Mouse (Mus musculus): Measurements from ENCODE around the gene Lgi4.

Lgi4 gene

DNA sequence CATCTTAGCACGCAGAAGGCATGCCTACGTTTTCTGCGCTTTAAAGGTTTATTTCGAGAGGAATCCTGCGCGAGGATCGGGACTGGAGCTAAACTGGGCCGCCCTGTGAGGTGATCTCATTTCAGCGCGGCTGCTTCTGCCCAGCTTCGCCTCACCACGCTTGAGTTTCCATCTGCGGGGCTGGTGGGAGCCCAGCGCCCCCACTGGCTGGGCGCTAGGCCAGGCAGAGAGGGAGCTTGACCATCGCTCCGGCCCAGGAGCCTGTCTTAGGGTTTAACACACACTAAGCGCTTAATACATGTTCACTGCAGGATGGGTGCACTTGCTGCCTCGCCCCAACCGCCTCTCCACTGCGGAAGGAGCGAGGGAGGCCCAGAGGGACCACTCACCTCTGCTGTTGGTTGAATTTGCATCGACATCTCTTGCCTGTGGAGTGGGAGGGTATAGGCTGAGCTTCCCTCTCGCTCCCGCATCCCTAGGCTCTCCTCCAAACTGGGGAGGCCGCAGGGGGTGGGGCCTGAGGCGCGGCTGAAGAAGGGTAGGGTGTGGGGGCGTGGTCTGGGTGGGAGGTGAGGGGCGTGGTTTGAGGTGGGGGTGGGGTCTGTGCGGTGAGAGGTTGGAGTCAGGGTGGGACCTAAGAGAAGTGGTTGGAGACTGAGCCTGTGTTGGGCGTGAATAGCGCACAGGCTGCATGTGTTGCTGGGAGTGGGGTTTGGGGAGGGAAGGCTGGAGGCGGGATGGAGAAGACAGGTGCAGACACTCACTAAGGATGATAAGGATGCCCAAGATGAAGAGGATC, 6.3 kb upstream of the Lgi4 start:
- peak; percentile 97 for DNase-seq

DNA sequence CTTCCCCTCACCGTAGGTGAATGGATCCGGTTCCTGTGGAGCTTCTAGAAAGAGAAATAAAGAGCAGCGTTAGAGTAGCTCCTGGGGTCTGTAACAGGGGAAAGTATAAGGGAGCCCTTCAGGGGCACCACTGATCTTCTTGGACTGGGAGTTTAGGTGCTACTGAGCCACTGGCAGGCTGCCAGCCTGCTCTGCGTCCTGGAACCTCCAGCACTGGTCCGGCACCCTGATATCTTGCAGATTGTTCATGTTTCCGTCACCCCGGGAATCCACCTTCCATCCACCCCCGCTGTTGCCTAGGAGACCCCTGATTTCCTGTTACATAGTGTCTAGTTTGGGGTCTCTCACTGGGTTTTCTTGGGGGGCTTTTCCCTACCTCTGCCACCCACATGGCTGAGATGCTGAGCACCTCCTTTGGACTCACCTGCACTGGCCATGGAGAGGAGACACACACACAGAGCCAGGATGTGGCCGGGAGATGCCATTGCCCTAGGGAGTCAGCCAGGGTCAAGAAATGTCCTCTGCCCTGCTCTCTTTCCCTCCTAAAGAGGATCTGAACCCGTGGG, 5.2 kb upstream of the Lgi4 start:
- peak; percentile 95 for DNase-seq

DNA sequence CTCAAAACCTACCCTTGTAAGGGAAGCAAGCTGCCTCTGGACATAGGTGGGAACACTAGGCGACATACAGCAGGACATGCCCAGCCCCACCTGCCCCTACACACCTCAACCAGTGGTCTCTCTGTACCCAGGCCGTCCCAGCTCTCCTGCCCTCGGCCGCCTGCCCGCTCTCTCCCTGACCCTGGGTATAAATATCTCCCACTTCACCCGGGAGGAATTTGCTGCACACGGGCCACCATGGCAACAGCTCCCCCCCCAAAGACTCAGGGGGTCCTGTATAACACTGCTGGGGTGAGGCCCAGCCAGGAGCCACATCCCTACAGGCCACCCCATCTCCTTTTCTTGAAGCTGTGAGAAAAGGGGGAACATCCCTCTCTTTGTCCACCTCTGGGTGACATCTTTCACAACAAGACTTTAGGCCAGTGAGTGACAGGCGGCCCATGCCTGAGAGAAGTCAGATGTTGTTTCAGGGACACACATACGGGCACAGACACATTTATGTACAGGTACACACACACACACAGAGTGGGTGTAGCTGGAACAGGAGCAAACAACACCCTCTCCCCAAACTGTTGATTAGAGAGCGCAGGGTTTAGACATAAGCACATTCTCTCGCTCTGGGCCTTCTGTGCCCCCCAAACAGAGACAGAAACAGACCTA, 4.4 kb upstream of the Lgi4 start:
- peak; percentile 98 for DNase-seq

DNA sequence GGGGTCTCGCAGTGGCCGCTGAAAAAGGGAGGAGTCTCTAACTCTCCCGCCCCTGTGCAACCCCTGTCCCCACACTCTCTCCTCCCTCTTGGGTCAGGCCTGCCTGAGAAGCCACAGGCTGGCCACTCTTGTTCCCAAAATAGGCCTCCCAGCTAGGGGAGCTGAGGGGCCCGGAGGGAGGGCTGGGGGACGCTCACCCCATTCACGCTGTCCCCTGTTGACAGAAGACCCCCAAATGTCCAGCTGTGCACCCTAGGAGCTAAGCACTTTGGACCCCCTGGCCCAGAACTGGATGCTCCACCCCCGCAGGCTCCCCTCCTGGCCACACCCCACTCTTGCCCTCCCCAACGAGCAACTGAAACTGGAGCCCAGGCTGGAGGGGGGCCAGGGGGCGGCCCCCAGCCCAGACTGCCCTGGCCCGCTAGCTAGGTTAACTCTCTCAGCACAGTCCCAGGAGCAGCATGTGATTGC, 3.8 kb upstream of the Lgi4 start:
- DNase-seq: peak; percentile 99

DNA sequence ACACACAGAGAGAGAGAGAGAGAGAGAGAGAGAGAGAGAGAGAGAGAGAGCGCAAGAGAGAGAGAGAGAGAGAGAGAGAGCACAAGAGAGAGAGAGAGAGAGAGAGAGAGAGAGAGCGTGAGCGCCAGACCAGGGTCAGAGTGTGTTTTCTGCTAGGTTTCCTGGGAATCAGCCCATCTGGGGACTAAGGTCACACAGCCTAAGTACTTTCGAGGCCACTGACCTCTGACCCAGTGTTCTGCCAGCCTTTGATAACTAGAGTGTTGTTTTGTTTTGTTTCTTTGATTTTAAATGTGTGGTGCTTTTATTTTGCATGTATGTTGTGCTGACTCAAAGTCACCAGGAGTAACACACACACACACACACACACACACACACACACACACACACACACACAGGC, 3.3 kb upstream of the Lgi4 start:
- DNase-seq: peak; percentile 91

DNA sequence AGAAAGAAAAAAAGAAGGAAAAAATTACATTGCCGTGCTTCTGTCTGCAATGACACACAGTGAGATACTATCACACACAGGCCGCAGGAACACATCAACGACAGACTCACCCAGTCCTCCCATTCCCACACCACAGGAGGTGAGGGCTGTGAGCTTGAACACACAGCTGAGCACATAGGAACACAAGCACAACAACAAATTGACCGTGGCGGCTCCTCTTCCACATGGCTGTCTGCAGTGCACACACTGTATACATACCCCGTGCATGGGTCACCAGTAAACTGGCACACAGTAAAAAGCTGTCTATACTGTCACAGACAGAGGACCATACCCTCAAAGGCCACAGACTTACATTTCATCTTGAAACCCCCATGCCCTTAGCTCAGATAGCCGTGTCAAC, 2.7 kb upstream of the Lgi4 start:
- DNase-seq: peak; percentile 93

DNA sequence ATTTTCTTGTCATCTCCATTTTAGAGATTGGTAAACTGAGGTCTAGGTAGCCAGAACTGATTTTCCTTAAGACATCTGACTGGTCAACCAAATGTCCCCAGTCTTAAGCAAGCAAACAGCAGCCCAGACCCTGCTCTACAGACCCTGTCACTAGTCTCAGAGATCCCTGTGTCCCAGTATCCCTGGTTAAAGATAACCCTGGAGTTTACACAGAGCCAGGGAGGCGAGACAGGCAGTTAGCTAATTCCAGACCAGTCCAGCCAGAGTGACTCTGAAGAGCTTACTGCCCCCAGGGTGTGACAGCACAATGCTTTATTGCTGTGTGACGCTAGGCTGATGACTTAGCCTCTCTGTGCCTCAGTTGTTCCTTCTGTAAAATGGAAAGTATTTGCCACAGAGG, 2.1 kb upstream of the Lgi4 start, which contains the start of gene Fxyd1:
Gene Fxyd1, minus strand, starts transcription at position 129 of the 400 bp plus-strand sequence.
- no peak for DNase-seq

DNA sequence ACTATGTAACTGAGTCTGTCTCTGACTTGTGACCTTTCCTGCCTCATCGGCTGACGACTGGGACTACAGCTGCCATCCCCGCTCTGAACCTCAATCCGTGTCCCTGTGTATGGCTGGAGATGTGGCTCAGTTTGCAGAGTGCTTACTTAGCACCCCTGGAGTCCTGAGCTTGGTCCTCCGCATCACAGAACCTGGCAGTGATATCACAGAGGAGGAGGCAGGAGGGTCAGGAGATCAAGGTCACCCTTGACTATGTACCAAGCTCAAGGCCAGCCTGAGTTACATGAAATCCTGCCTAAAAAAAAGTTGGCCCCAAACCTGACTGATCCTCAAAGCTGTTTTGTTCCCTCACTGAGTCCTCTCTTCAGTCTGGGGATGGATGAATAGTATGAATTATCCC, 1.4 kb upstream of the Lgi4 start:
- no peak for DNase-seq

DNA sequence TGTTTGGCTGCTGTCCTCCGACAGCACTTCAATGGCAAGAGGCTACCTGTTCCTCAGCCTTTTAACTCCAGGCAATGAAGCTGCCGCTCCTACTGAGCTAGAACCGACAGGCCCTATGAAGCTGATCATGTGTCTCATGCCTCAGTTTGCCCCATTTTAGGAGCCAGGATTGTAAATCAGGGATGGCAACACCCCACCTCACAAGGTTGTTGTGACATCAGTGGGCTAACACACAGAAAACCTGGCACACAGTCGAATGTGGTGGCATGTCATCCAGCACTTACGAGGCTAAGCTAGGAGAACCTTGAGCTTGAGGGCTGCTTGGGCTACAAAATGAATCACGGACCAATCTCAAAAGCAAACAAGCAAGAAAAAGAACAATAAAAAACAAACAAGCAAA, 931 bp upstream of the Lgi4 start:
- DNase-seq: no peak

DNA sequence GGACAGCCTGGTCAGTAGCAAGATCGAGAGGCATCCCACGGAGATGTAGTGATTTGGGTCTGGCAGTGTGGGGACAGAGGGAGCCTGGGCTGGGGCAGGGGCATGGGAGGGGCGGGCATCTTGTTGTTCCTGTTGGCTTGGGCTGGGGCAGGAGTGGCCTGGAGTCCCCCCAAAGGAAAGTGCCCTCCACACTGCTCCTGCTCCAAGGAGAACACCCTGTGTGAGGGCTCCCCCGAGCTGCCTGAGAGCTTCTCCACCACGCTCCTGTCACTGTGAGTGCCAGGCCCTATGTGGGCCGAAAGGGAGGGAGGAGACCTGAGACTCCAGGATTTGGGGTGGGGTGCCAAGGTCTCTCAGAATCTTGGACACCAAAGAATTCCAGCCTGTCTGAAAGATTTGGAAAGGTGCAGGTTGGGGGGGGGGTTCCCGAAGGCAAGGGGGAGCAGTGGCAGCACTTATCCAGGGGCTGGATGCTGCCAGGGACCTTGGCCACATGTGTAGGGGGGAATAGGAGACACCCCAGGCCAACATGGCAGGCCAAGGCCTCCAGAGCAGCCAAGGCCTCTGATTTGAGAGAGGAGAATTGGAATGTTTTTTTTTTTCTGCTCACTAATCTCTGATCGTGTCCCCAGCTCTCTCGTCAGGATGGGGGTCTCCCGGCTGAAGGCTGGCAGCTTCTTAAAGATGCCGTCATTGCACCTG, 928 bp downstream of the Lgi4 start:
- peak; percentile 94 for DNase-seq

DNA sequence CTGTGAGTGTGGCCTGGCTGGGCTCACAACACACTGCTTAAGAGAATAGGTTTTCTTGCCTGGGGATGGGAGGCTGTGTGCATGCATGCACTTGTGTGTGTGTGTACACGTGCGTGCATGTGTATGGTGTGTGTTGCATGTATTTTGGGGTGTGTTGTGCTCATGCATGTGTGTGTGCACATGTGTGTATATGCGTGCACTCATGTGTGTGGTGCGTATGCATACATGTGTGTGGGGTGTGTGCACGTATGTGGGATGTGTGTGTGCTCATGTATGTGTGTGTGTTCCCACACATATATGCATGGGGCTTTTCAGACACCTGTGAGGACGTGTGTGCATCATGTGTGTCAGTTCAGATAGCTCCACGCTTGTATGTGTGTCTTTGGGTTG, 1.5 kb downstream of the Lgi4 start:
- peak; percentile 91 for DNase-seq

DNA sequence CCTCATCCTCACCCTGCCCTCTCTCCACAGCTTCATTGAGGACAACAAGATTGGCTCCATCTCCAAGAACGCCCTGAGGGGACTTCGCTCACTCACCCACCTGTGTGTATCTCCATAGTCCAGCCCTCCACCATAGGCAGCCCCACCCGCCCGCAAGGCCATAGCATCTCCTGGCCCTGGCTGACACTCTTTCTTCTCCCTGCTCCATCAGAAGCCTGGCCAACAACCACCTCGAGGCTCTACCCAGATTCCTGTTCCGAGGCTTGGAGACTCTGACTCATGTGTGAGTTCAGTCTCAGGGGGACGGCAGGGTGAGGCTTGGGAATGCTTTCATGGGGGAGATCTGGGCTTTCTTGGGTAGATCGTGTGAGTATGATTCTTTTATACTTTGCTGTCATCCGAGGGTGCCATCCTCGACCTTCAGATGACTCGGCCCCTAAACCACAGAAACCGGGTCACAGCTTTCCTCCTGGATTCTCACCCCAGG, 4.0 kb downstream of the Lgi4 start:
- peak; percentile 90 for DNase-seq

DNA sequence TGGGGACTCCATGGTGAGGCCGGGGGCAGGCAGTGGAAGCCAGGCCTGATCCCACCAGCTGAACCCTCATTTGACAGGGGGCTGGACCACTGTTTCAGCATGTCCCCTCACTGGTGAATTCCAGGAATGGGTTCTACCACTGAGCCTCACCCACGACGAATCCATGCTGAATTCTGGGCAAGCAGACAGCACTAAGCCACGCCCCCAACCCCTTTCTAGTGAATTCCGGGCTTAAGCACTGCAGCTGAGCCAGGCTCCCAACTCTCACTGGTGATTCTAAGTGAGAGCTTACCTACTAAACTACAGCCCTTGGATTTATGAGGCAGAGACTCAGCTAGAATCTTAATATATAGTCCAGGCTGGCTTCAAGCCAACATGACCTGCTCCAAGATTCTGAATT, 8.7 kb downstream of the Lgi4 start:
- DNase-seq: no peak

DNA sequence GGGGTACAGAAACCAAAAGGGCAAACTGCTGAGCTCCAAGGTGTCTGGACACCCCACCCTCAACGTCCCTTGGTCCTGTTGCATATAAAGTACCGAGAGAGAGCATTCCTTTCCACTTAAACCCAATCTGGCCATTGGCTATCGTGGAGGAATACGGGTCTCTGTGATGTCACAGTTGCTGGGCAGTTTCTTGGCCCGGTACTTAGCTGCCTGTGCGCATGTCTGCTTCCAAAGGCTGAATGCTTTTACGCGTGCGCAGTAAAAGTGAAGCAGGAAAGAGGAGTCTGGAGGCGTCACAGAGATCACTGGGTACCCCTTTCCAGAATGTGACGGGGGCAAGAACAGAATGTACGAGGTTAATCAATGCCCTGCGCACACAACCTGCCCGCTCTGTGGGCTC, 10.3 kb downstream of the Lgi4 start:
- no peak for DNase-seq

DNA sequence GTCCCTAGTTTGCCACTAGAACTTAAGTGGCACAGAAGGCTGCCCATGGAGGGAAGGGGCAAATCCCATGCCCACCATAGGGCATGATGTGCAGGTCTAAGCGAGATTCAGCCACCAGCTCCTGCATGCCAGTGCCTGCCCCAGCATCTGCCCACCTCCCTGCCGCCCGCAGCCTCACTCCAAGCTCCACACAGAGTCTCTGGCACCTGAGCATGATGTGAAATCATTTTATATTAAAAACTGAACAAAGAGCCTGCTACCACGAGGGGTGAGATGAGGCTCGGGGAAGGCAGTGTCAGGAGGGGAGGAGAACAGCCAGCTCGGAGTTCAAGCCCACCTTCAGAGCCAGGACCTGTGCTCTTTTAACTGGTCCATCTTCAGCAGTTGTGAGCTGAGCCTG, 11.2 kb downstream of the Lgi4 start:
- DNase-seq: no peak

DNA sequence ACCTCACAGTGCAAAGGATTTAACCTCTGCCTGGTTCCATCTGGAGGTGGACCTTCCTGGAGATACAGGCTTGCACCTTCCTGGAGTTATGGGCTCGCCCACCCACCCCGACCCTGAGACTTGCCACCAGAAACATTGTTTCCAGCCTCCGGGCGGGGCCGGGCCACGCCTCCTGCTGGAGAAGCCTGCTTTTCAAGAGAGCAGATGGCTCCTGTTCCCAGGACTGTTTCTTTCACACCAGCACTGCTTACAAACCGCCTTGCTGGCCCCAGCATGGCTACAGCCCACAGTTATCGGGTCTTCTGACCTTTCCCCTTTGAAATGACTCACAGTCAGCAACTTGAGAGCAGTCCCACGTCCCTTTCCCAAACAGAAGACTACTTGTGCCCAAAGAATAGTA, 13.2 kb downstream of the Lgi4 start:
- DNase-seq: no peak

DNA sequence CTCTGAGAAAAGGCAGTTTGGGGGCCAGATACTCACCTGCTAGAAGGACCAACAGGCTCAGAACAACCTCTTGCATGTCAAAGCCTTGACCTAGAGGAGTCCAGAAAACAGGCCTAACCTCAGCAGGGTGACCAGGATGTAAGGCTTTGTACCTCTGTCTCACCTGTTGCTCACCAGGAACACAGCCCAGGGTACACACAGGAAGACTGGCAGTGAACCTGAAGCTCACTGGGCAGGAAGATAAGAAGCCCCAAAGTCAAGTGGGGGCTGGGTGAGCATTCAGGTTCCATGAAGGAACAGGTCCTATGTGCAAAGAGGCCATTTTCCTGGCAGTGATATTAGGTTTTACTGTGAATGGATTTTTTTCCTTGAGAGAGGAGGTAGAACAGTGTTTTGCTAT, 14.4 kb downstream of the Lgi4 start:
- DNase-seq: no peak

DNA sequence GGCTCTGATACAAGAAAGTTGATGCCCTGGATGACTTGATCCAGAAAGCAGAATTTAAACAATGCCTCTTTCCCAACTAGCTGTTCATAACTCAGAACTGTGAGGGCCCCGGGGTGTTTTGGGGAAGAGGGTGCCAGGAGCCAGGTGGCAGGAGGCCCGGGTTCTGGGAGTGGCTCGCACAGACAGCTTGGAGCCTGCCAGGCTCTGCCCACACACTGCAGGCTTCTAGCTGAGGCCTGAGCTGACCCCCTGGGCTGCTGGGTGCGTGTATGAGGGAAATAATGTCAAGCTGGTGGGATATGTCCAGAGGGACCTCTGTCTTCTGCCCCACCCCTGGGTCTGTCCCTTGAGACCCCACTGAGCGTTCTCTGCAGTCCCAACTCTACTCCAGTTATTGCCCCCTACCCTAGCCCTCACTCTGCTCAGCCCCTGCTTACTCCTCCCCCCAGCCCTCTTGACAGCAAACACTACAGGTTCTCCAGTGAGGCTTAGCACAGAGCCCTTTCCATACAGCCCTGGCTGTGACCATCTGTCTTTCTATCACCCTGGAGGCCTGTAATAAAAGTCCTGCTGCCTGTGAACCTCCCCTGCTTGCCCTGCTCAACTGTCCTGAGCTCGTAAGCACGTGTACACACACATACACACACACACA, 15.0 kb downstream of the Lgi4 start:
- peak; percentile 95 for DNase-seq

DNA sequence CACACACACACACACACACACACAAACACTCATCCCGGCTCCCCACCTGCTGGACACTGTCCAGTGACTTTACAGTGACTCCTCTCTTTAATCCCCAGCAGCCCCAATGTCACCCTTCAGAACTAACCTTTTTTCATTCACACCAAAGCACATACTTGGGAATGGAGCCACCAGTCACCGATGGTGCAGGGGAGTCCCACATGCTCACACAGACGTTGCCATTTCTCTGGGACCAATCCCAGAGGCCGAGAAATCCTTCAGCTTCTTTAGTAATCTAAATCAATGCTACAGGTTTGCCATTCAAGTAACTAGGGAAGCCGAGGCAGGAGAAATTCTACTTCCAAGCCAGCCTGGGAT, 15.5 kb downstream of the Lgi4 start:
- DNase-seq: no peak

DNA sequence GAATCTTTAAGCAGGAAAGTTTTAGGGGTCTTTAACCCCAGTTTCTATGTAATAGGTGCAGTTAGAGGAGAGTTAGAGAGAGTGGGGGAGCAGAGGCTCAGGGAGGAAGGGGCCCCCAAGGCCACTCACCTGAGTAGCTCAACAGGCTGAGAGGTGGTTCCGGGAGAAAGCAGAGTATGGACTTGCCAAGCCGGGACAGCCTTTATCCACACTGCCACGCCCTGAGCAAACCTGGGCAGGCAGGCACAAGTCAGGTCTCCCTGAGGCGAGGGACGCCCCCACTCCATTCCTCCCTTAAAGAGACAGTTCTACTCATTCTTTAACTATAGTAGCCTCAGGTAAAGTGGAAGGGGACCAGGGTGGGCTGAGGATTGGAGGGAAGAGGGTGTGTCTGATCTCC, 17.4 kb downstream of the Lgi4 start, which contains the start of gene Fxyd3:
Gene Fxyd3, minus strand, starts transcription at position 213 of the 400 bp plus-strand sequence.
- no peak for DNase-seq

DNA sequence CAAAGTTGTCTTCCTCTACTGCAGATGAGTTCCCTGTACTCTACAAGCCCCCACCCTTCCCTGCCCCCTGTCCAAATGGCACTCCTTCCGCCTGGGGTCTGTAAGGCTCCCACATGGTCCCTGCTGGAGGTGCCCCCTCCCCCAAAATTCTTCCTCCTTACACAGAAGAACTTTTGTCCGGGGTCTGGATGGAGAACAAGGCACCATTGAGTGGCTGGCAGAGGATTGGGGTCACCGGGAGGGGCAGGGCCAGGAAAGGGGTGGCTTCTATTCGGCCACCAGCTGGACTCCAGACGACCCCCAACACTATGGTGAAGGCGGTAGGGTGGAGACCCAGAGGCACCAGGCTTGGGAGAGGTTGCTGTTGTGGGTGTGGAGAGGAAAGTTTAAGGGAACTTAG, 18.3 kb downstream of the Lgi4 start:
- peak; percentile 90 for DNase-seq

DNA sequence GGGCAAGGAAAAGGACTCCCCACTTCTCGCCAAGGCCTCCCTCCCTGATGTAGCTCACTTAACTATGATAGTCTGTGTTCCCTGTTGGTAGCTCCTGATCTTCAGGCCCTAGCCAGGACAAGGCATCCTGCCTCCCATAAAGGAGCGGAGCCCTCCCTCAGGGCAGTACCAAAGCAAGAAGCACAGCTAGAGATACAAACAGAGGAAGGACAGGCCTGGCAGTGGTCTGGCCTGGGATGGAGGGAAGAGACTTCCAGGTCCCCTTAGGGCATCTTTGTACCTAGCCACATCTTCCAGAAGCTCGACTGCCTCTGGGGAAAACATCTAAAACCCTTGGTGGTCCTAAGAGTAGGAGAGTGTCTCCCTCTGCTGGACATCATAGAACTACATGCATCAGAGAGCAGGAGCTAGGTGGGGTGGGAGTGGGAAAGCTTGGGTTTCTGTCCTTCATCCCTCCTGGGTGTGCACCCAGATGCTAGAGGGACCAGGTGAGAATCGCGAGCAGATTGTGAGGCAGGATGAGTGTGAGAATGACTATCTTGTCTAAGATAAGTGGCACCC, 18.8 kb downstream of the Lgi4 start:
- DNase-seq: peak; percentile 93
